Mouse (Mus musculus) neutrophil, adult 5-6 weeks (primary cell): ENCODE data around the gene Pced1b. TPM values are rescaled to one million over a fixed set of nuclear protein-coding genes. Genes with fewer than 3 reads are reported as not detected.

Experiments
- ATAC-seq: fragments of 151-379, 151-347 bp; 2 replicates; pipeline ENCODE4 v1.8.0; 2017; ENCODE audit warnings: mild to moderate bottlenecking, moderate TSS enrichment; ENCODE audit not compliant: insufficient number of reproducible peaks, poor library complexity, low FRiP score, severe bottlenecking; ENCODE audit errors: extremely low read depth
- total RNA-seq: library from RNA; stranded (forward); fragments of 200-1000 nt; gene quantifications from 2 replicates; pipeline ENCODE4 v1.2.3, GENCODE M21; 2017

Gene Pced1b
- total RNA-seq, 1 experiment from 2014 or later = 21.4 TPM

DNA sequence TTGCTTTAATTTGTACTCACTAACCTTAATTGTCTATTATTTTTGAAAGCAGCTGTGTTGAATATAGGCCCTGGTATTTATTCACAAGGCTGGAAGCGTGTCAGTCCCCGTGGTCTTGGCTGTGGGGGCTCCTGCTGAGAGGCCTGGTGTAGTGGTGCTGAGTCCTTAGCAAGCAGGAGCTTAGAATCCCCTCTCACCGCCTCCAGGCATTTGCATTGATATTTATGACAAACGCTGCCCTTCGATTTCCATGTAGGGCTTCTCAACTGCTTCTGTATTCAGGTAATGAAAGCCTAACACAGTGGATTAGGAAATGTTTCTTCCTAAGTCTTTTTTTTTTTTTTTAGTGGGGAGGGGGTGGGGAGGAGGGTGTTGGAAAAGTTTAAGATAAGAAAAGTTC is 75.9 kb downstream of the Pced1b start:
- no peak for ATAC-seq

DNA sequence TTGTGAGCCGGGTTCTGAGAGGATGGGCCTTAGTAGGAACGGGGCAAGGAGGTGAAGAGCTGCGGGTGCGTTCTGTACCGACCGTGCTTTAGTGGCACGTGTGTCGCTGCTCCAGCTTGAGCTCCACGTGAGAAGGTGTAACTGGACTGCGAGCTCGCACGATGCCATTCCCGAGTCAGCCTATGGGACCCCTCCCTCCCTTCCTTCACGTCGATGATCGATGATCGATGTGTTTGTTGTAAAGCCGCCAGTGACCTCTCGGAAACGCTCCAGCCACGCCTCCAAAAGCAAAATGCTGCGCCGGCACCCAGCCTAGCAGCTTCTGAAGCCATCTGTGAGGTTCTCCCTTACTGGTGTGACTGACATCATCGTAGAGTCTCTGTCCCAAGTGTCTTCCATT is 76.6 kb downstream of the Pced1b start:
- no peak for ATAC-seq

- no peak for ATAC-seq
Measured at GRCm38 (mm10) chr15:97324311-97324710, 77.4 kb downstream of the Pced1b start.

DNA sequence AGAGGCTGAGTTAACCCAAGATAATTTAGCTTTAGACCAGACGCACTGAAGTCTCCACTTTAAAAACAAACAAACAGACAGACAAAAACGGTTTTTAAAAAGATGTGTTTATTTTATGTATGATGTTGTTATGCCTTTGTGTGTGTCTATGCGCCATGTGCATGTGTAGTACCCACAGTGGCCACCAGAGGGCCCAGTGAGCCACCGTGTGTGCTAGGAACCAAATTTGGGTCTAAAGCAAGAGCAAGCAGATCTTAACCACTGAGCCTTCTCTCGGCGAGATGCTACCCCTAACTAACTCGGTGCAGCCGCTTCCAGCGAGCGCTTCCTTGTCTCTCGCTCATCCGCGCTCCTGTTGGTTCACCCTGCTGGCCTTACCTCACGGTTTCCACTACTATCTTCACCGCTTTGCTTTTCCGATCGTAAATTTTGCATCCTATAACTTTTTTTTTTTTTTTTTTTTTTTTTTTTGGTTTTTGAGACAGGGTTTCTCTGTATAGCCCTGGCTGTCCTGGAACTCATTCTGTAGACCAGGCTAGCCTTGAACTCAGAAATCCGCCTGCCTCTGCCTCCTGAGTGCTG is 80.7 kb downstream of the Pced1b start:
- ATAC-seq = peak; percentile 92

DNA sequence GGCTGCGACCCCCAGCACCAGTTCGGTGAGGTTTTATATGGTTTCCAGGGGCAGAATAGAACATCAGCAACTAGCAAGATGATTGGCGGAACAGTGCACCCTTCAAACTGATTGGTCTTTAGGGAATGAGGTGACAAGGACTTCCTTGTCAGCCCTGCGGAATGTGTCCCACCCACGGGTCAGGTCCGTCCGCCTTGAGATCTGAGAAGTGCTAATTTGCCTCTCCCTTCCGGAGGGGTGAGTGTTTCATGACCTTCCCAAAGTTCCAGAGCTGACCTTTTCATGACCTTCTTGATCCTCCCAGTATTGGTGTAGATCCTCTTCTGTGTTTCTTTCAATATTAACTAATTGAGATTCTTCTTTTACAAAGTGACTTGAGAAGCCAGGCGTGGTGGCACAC is 85.7 kb downstream of the Pced1b start:
- ATAC-seq = no peak

GRCm38 (mm10) chr15:97337636-97338352 is 90.9 kb downstream of the Pced1b start:
- ATAC-seq = peak; percentile 63

- no peak for ATAC-seq
Measured at GRCm38 (mm10) chr15:97338377-97339060, 91.6 kb downstream of the Pced1b start.

DNA sequence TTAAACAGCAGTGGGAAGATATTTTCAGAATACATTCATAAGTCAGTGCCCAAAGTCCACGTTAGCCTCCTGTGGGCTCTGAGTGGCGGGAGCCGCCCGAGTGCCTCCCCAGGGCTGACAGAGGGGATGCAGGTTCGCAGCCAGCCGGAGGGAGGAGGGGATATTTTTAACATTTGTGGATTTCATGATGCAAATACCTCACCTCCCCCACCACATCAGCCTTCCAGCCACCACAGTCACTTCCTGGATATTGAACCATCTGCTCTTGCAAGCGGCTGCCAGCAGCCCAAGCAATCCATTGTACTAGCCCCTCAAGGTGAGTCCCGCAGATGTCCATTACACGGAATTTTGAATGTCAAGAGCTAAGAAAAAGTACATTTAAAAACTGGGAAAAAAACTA is 95.4 kb downstream of the Pced1b start:
- ATAC-seq = no peak

GRCm38 (mm10) chr15:97342945-97343344 is 96.0 kb downstream of the Pced1b start:
- peak; percentile 57 for ATAC-seq

DNA sequence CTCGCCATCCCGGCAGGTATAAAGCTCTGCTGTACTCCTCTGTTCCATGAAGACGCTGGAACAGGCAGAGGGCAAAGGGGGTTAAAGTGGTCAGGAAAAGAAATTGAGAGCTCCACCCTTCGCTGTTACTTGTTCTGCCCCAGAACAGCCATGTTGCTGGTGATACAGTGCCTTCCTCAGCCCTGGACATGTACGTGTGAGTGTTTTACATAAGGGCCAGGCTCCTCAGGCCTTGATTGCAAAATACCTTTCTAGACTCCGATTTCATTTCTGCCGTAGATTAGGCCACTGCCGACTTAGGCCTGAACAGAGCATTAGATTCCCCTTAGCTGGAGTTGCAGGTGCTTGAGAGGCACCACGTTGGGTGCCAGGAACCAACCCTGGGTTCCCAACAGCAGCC is 97.0 kb downstream of the Pced1b start:
- ATAC-seq = no peak

- ATAC-seq = no peak
Measured at GRCm38 (mm10) chr15:97345110-97345509, 98.2 kb downstream of the Pced1b start.

DNA sequence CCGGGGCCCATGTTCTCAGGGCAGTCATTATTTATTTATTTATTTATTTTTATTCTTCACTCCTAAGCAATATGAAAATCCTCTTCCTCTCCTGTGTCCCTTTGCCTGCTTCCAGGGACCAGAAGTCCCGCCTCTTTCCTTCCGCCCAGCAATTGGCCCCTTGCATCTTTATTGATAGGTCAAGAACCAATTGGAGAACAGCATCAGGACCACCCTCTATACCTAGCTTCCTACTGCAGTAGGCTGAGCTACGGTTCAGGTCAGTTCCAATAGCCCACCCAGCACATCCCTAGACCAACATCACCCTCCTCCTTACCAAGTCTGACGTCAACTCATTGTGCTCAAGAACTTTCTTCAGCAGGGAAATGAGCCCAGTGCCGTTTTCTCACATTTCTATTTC is 99.0 kb downstream of the Pced1b start:
- no peak for ATAC-seq

GRCm38 (mm10) chr15:97346413-97346812 is 99.5 kb downstream of the Pced1b start:
- no peak for ATAC-seq

- ATAC-seq = no peak
Measured at GRCm38 (mm10) chr15:97346897-97347296, 100.0 kb downstream of the Pced1b start.

GRCm38 (mm10) chr15:97348566-97349315 is 101.8 kb downstream of the Pced1b start:
- ATAC-seq = no peak

- no peak for ATAC-seq
Measured at GRCm38 (mm10) chr15:97350528-97350927, 103.6 kb downstream of the Pced1b start.

DNA sequence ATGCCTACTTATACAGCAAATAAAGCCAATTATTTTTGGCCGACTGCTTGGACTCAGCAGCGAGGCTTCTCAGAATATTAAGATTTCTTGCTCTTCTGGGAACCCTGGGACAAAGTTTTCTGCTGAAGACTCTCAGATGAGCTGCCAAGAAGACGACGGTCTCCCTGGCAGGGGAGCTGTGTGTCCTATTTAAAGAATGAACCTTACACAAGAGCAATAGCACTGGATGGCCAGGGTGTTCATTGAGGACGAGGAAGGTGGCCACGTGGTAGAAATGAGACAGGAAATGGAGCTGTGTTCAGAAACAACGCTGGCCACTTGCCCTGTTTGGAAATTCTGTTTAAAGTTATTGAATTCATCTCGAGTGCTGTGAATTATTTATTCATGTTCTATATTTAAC is 104.1 kb downstream of the Pced1b start:
- no peak for ATAC-seq

DNA sequence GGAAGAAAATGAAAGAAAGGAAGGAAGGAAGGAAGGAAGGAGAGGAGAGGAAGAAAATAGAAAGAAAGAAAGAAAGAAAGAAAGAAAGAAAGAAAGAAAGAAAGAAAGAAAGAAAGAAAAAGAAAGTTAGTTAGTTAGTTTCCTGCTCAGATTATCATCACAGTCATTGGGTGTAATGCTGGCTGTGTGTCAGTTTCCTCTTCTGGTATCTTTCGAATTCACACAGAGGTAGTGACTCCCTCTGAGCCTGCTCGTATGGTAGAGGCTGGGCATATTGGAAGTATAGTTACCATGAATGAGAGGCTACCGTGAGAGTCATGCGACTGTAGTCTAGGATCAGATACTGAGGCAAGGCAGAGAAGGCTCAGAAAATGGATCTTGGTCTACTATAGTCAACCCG is 104.8 kb downstream of the Pced1b start:
- no peak for ATAC-seq

DNA sequence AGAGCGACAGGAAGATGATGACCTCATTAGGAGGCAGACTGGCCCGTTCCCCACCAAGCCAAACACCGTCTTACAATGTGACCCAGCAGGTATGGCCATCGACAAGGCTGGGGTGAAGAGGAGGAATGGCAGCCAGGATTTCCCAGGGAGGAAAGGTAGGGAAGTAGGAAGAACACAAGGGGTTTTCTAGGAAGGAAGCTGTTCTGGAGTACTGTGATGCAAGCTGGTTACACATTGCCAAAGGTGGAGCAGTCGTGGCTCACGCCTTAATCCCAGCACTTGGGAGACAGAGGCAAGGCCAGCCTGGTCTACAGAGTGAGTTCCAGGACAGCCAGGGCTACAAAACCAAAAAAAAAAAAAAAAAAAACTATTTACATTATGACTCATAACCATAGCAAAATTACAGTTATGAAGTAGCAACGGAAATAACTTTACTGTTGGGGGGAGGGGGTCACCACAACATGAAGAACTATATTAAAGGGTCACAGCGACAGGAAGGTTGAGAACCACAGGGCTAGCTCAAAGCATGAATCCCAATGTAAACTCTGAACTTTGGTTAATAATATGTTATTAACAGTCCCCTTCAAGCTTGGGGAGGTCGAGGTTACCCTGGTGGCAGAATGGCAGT is 108.9 kb downstream of the Pced1b start:
- no peak for ATAC-seq
